Mouse (Mus musculus): Measurements from ENCODE around the gene Far1.

The Far1 gene

GRCm38 (mm10) chr7:113513286-113513962 is at the start of gene Far1:
Gene Far1, plus strand, starts transcription at chr7:113513834.
- peak; percentile 99 for DNase-seq

- no peak for DNase-seq
Measured at GRCm38 (mm10) chr7:113468345-113468744, 45.3 kb upstream of the Far1 start.

GRCm38 (mm10) chr7:113470671-113471070 is 43.0 kb upstream of the Far1 start:
- DNase-seq = no peak

- no peak for DNase-seq
Measured at GRCm38 (mm10) chr7:113471653-113472052, 42.0 kb upstream of the Far1 start.

- DNase-seq = no peak
Measured at GRCm38 (mm10) chr7:113495792-113496191, 17.8 kb upstream of the Far1 start.

GRCm38 (mm10) chr7:113498413-113498812 is 15.2 kb upstream of the Far1 start:
- DNase-seq = no peak

- DNase-seq = no peak
Measured at GRCm38 (mm10) chr7:113499821-113500220, 13.8 kb upstream of the Far1 start.

GRCm38 (mm10) chr7:113502453-113502852 is 11.2 kb upstream of the Far1 start:
- DNase-seq = no peak

- DNase-seq = no peak
Measured at GRCm38 (mm10) chr7:113505047-113505446, 8.6 kb upstream of the Far1 start.

- DNase-seq = no peak
Measured at GRCm38 (mm10) chr7:113505516-113506045, 8.1 kb upstream of the Far1 start.

- no peak for DNase-seq
Measured at GRCm38 (mm10) chr7:113507846-113508245, 5.8 kb upstream of the Far1 start.

GRCm38 (mm10) chr7:113511396-113511795 is 2.2 kb upstream of the Far1 start:
- DNase-seq = no peak

GRCm38 (mm10) chr7:113512527-113513285 is 928 bp upstream of the Far1 start:
- DNase-seq = peak in 1 of 2 experiments; percentile 9

GRCm38 (mm10) chr7:113513963-113514649 is 472 bp downstream of the Far1 start:
- DNase-seq = no peak

- DNase-seq = no peak
Measured at GRCm38 (mm10) chr7:113515831-113516230, 2.2 kb downstream of the Far1 start.

GRCm38 (mm10) chr7:113518419-113518818 is 4.8 kb downstream of the Far1 start:
- no peak for DNase-seq

- no peak for DNase-seq
Measured at GRCm38 (mm10) chr7:113518961-113519360, 5.3 kb downstream of the Far1 start.

GRCm38 (mm10) chr7:113543158-113543557 is 29.5 kb downstream of the Far1 start:
- DNase-seq = no peak

GRCm38 (mm10) chr7:113551742-113552463 is 38.3 kb downstream of the Far1 start:
- no peak for DNase-seq

GRCm38 (mm10) chr7:113552508-113552907 is 38.9 kb downstream of the Far1 start:
- DNase-seq = no peak

GRCm38 (mm10) chr7:113556138-113556537 is 42.5 kb downstream of the Far1 start:
- no peak for DNase-seq

GRCm38 (mm10) chr7:113566892-113567291 is 53.3 kb downstream of the Far1 start:
- DNase-seq = no peak

- DNase-seq = no peak
Measured at GRCm38 (mm10) chr7:113571121-113571520, 57.5 kb downstream of the Far1 start.

All from cerebellum, adult 18-20 months (tissue).